Mouse (Mus musculus) liver, adult 10 weeks (tissue): ENCODE measurements around the gene Lmbrd2. TPM values are rescaled to one million over a fixed set of nuclear protein-coding genes. Genes with fewer than 3 reads are reported as not detected.

Experiments
- polyA plus RNA-seq: library from polyadenylated mRNA; stranded (reverse); fragments of 350-450 nt; fragmentation: Illumina TruSeq; extraction: RNeasy Lipid Tissue Mini Kit (QIAGEN cat#74804); gene quantifications from one replicate; pipeline ENCODE4 v1.2.3, GENCODE M21; 2014; ENCODE audit warnings: low read depth, low replicate concordance

The Lmbrd2 gene
- 51.7 TPM for polyA plus RNA-seq

DNA sequence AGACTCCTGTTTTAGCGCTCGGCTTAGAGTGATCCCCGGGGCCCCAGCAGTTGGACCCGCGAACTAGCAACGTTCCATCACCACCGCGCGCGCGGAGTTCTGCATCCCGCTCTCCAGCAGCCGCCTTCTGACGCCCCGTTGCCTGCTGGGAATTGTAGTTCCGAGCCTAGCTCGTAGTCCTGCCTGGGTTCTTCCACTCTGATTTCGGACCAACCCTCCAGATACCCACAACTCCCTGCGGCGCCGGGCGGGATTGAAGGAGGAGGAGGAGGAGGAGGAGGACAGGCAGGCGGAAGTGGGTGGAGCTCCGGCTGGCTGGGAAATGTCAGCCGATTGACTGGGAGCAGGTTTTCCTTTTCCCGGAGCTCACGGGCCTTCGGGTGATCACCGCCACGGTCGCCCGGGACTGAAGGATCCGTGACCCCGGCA, at the start of gene Lmbrd2:
Lmbrd2 (plus strand) TSS at position 299 of the 429 bp plus-strand sequence.

DNA sequence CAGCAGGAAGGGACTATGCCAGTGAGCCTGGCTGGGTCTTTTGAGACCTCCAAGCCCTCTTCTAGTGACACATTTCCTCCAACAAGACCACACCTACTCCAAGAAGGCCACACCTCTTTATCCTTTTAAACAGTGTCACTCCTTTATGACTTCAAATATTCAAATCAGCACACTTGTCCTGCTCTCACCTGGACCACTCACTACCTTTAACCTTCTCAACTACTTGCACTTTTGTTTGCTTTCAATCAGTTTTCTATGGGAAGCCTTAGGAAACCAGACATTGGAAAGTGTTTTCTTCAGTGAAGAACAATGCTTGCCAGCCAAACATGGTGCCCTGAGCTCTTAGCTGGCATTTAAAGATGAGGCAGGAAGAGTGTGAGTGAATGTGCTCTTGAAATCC, 15.0 kb downstream of the Lmbrd2 start, which contains the start of gene Skp2:
Skp2 (minus strand) TSS at position 101 of the 400 bp plus-strand sequence.

Other genes with a start within 250 kb of the Lmbrd2 start
- gene Ranbp3l, start 172.6 kb upstream of the Lmbrd2 start, polyA plus RNA-seq = 2.0 TPM
- 270 TPM for gene Nadk2, start 69.3 kb upstream of the Lmbrd2 start, polyA plus RNA-seq
- 1.2 TPM for gene Skp2, start 14.9 kb downstream of the Lmbrd2 start, polyA plus RNA-seq
- gene Ugt3a1, start 136.3 kb downstream of the Lmbrd2 start, polyA plus RNA-seq = 283 TPM
- 789 TPM for gene Ugt3a2, start 195.0 kb downstream of the Lmbrd2 start, polyA plus RNA-seq